Mouse (Mus musculus): ENCODE data around the gene Ptges. TPM values are rescaled to one million over a fixed set of nuclear protein-coding genes. Genes with fewer than 3 reads are reported as not detected.
"Not testable (repeated sequence)": the region's sequence is repeated elsewhere in the genome, so short reads cannot be mapped to it uniquely, and the experiment has no call there.

Ptges gene
- polyA plus RNA-seq, 1 experiment from 2014 or later, result 2.7 TPM

- Histone ChIP-seq H3K9ac (no peak overlapping the region), H3K4me1 (peaks cover 10% of the 10 kb centered on the region), H3K36me3 (replicated peaks) (no peaks in the 10 kb centered on the region), H3K27ac (no peak overlapping the region), H3K4me2 (no peak overlapping the region), H3K27me3 (no peaks in the 10 kb centered on the region), H3K9me3 (no peaks in the 10 kb centered on the region), H3K4me3 (replicated peaks) (no peak overlapping the region)
- WGBS, result 71% methylated on average over 9 of the region's 9 CpGs
- no peak for ATAC-seq (ENCODE audit: low FRiP score)
Observed at GRCm38 (mm10) chr2:30927151-30927781, 2.4 kb downstream of the Ptges start.

DNA sequence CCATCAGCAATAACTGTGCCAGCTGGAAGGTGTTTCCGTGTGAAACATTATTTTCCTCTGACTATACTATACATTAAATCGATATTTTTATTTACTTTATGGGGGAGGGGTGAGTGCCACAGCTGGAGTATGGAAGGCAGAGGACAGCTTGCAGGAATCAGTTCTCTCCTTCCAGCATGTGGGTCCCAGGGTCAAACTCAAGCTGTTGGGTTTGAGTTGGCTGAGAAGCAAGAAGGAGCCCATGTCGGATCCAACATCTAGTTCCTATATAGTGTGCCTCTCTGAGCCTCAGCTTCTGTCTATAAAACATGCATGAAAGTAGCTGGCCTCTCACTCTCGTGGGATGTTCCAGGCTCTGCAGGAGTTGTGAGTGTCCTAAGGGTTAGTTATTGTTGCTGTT is 3.3 kb downstream of the Ptges start:
- no peak overlapping the region for H3K9ac ChIP-seq
- no peaks in the 10 kb centered on the region for H3K36me3 ChIP-seq (replicated peaks)
- peaks cover 10% of the 10 kb centered on the region for H3K4me1 ChIP-seq
- ATAC-seq (ENCODE audit: low FRiP score), result no peak
- no peak overlapping the region for H3K27ac ChIP-seq
- no peaks in the 10 kb centered on the region for H3K9me3 ChIP-seq
- H3K27me3 ChIP-seq, result no peaks in the 10 kb centered on the region
- WGBS, result 83% methylated on average over 4 of the region's 4 CpGs
- H3K4me2 ChIP-seq, result no peak overlapping the region
- no peak overlapping the region for H3K4me3 ChIP-seq (replicated peaks)

DNA sequence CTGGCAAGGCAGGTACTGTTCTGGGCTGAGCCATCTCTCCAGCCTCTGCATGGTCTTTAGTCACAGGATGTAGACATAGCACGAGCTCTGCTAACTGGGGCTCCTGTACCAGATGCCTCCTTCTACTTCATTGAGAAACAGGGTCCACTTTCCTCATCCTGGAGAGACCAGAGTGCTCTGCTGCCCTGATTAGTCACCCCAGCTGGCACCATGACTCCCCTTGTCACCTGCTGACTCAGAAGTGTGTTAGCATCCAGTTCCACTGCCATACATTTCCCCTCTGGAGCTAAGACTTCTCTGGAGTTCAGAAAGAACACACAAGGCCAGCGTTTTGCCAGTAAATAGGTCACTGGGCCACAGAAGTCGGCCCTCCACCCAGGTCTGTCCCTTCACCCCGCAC is 4.5 kb downstream of the Ptges start:
- Histone ChIP-seq H3K36me3 (replicated peaks) (no peaks in the 10 kb centered on the region), H3K4me2 (no peak overlapping the region), H3K27me3 (no peaks in the 10 kb centered on the region), H3K4me3 (replicated peaks) (no peak overlapping the region), H3K27ac (no peak overlapping the region), H3K9me3 (no peaks in the 10 kb centered on the region), H3K4me1 (peaks cover 10% of the 10 kb centered on the region), H3K9ac (no peak overlapping the region)
- no peak for ATAC-seq (ENCODE audit: low FRiP score)
- WGBS, result 79% methylated on average over 4 of the region's 4 CpGs

- H3K4me2 ChIP-seq, result no peak overlapping the region
- no peak for ATAC-seq (ENCODE audit: low FRiP score)
- no peak overlapping the region for H3K27ac ChIP-seq
- WGBS, result 69% methylated on average over 3 of the region's 3 CpGs
- no peaks in the 10 kb centered on the region for H3K27me3 ChIP-seq
- H3K9me3 ChIP-seq, result no peaks in the 10 kb centered on the region
- H3K4me1 ChIP-seq, result no peaks in the 10 kb centered on the region
- H3K9ac ChIP-seq, result no peak overlapping the region
- H3K36me3 ChIP-seq (replicated peaks), result no peaks in the 10 kb centered on the region
- no peak overlapping the region for H3K4me3 ChIP-seq (replicated peaks)
Observed at GRCm38 (mm10) chr2:30923099-30923498, 6.6 kb downstream of the Ptges start.

GRCm38 (mm10) chr2:30920216-30920615 is 9.4 kb downstream of the Ptges start:
- 89% methylated on average over 7 of the region's 7 CpGs for WGBS
- H3K4me3 ChIP-seq (replicated peaks), result no peak overlapping the region

GRCm38 (mm10) chr2:30918780-30919329 is 10.8 kb downstream of the Ptges start:
- Histone ChIP-seq H3K9me3 (no peaks in the 10 kb centered on the region), H3K4me1 (0 out of 2 replicates have a peak, but pooled peaks cover 7% of the 10 kb centered on the region), H3K36me3 (replicated peaks) (no peaks in the 10 kb centered on the region), H3K4me2 (no peak overlapping the region), H3K4me3 (replicated peaks) (no peak overlapping the region), H3K27ac (no peak overlapping the region), H3K27me3 (no peaks in the 10 kb centered on the region), H3K9ac (no peak overlapping the region)
- WGBS, result 67% methylated on average over 8 of the region's 8 CpGs
- no peak for ATAC-seq (ENCODE audit: low FRiP score)

More at GRCm38 (mm10) chr2:30920216-30920615, 9.4 kb downstream of the Ptges start:
- no peak overlapping the region for H3K4me2 ChIP-seq
- H3K27ac ChIP-seq, result no peak overlapping the region
- H3K9ac ChIP-seq, result no peak overlapping the region
- H3K4me1 ChIP-seq, result 0 out of 2 replicates have a peak, but pooled peaks cover 2% of the 10 kb centered on the region
- ATAC-seq (ENCODE audit: low FRiP score), result no peak
- H3K9me3 ChIP-seq, result no peaks in the 10 kb centered on the region
- H3K27me3 ChIP-seq, result no peaks in the 10 kb centered on the region
- H3K36me3 ChIP-seq (replicated peaks), result no peaks in the 10 kb centered on the region

DNA sequence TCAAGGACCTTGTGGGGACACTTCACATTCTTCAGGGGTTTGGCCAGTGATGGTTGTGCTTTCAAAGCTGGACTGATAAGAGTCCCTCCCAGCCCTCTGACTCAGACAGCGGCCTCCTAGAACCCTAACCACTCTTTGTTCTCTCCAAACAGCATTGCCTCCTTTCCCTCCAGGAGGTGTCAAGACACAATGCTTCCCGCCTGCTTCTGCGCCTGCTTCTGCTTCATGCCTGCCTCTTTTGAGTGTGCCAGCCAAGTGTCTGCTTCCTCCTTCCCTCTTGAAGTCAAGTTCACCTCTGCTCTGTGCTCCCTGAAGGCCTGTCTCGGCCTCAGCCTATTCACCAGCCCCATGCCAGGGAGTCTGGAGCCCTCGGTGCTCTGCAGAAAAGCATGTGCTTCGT is 11.5 kb downstream of the Ptges start:
- no peak overlapping the region for H3K9ac ChIP-seq
- no peak overlapping the region for H3K4me2 ChIP-seq
- H3K4me3 ChIP-seq (replicated peaks), result no peak overlapping the region
- no peaks in the 10 kb centered on the region for H3K9me3 ChIP-seq
- no peak for ATAC-seq (ENCODE audit: low FRiP score)
- WGBS, result 56% methylated on average over 6 of the region's 6 CpGs
- H3K4me1 ChIP-seq, result 0 out of 2 replicates have a peak, but pooled peaks cover 7% of the 10 kb centered on the region
- H3K27me3 ChIP-seq, result no peaks in the 10 kb centered on the region
- no peaks in the 10 kb centered on the region for H3K36me3 ChIP-seq (replicated peaks)
- H3K27ac ChIP-seq, result no peak overlapping the region

DNA sequence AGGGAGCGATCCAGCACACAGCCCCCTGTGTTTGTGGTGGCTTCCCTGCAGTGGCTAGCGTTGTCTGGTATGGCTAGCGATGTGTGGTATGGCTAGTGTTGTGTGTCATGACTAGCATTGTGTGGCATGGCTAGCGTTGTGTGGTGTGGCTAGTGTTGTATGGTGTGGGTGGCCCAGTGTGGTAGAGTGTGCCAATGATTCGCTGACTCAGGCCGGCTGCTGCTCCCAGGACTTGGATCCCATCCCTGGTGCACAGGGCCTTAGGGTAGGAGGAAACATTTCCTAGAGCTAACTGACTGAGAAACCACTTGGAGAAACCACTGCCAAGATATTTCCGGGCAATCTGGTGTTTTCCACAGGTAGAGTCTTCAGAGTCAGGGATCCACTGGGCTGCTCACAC is 12.0 kb downstream of the Ptges start:
- Histone ChIP-seq H3K4me2 (no peak overlapping the region), H3K4me3 (replicated peaks) (no peak overlapping the region), H3K27me3 (0 out of 2 replicates have a peak, but pooled peaks cover under 1% of the 10 kb centered on the region), H3K9me3 (no peaks in the 10 kb centered on the region), H3K27ac (no peak overlapping the region), H3K9ac (no peak overlapping the region), H3K4me1 (0 out of 2 replicates have a peak, but pooled peaks cover 7% of the 10 kb centered on the region), H3K36me3 (replicated peaks) (no peaks in the 10 kb centered on the region)
- 91% methylated on average over 7 of the region's 7 CpGs for WGBS
- ATAC-seq (ENCODE audit: low FRiP score), result no peak

DNA sequence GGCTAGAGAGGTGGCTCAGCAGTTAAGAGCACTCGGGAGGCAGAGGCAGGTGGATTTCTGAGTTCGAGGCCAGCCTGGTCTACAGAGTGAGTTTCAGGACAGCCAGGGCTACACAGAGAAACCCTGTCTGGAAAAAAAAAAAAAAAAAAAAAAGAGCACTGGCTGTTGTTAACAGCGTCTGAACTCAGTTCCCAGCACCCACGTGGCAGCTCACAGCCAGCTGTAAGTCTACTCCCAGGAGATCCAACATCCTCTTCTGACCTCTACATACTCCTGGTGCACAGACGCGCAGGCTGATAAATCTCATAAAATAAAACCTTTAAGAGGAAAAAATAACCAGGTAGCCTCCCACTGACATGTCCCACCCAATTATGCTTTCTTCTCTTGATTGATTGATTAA is 13.7 kb downstream of the Ptges start:
- not testable (repeated sequence) for H3K27ac ChIP-seq; H3K36me3 ChIP-seq (replicated peaks); H3K4me3 ChIP-seq (replicated peaks); H3K9ac ChIP-seq; H3K4me1 ChIP-seq; ATAC-seq (ENCODE audit: low FRiP score); H3K4me2 ChIP-seq; H3K27me3 ChIP-seq; H3K9me3 ChIP-seq
- WGBS, result 88% methylated on average over 6 of the region's 6 CpGs

DNA sequence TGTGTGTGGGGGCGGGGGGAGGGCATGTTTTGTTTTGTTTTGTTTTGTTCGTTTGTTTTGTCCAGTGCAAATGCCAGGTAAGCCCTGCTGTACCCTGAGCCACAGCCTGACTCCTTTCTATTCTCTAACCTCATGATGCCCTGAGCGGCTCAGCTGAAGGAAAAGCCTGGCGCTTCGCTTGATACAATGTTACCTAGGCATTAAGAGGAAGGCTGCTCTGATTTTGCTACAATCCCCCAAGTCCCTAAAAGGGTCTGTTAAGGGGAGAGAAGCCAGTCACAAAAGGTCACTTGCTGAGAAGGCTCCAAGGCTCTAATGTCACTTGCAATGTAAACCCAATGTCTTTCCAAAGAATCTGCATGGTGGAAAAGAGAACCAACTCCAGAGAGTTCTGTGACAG is 14.3 kb downstream of the Ptges start:
- Histone ChIP-seq H3K4me2 (no peak overlapping the region), H3K4me3 (replicated peaks) (no peak overlapping the region), H3K4me1 (0 out of 2 replicates have a peak, but pooled peaks cover 7% of the 10 kb centered on the region), H3K9me3 (no peaks in the 10 kb centered on the region), H3K36me3 (replicated peaks) (no peaks in the 10 kb centered on the region), H3K27ac (no peak overlapping the region), H3K9ac (no peak overlapping the region), H3K27me3 (0 out of 2 replicates have a peak, but pooled peaks cover 4% of the 10 kb centered on the region)
- no peak for ATAC-seq (ENCODE audit: low FRiP score)
- WGBS, result 75% methylated on average over 5 of the region's 5 CpGs

DNA sequence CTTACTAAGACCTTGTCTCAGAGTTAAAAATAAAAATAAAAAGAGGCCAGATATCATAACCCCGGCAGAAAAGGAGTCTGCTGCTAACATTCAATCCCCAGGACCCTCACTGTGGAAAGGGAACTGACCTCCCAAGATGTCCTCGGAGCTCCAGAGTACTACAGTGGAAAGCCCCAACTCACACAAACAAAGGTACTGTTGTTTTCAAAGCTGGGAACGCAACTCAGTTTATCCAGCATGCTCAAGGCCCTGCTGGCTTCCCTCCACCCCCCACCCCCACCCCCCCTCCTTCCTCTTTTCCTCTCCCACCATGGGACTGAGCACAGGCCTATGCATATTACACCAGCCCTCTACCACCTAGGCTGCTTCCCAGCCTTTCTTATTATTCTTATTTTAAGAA is 14.8 kb downstream of the Ptges start:
- H3K4me2 ChIP-seq, result no peak overlapping the region
- 0 out of 2 replicates have a peak, but pooled peaks cover 7% of the 10 kb centered on the region for H3K4me1 ChIP-seq
- H3K27me3 ChIP-seq, result 0 out of 2 replicates have a peak, but pooled peaks cover 4% of the 10 kb centered on the region
- no peak for ATAC-seq (ENCODE audit: low FRiP score)
- no peak overlapping the region for H3K9ac ChIP-seq
- 40% methylated on average over 3 of the region's 3 CpGs for WGBS
- H3K4me3 ChIP-seq (replicated peaks), result no peak overlapping the region
- H3K9me3 ChIP-seq, result no peaks in the 10 kb centered on the region
- H3K36me3 ChIP-seq (replicated peaks), result no peaks in the 10 kb centered on the region
- H3K27ac ChIP-seq, result no peak overlapping the region

DNA sequence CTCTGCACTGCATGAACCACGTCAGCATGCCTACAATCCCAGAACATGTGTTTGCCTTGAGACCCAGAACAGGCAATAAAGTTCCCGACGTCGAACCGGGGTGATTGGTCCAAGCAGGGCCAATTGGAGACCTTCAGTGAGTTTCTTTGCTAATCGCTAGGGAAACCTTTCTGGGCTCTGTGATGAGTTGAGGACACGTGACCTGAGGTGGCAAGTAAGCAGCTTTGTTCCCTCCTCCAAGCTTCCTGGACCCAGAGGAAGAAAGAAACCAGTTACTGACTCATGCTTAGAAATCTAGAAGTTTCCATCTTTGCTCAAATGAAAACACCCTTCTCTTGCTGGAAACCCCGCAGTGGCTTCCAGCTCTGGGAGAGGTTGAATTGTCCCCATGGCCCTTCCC is 16.6 kb downstream of the Ptges start:
- Histone ChIP-seq H3K4me2 (no peak overlapping the region), H3K4me1 (0 out of 2 replicates have a peak, but pooled peaks cover 7% of the 10 kb centered on the region), H3K27me3 (0 out of 2 replicates have a peak, but pooled peaks cover 4% of the 10 kb centered on the region), H3K27ac (no peak overlapping the region), H3K36me3 (replicated peaks) (no peaks in the 10 kb centered on the region), H3K9me3 (no peaks in the 10 kb centered on the region), H3K9ac (no peak overlapping the region), H3K4me3 (replicated peaks) (no peak overlapping the region)
- 88% methylated on average over 8 of the region's 8 CpGs for WGBS
- ATAC-seq (ENCODE audit: low FRiP score), result no peak

DNA sequence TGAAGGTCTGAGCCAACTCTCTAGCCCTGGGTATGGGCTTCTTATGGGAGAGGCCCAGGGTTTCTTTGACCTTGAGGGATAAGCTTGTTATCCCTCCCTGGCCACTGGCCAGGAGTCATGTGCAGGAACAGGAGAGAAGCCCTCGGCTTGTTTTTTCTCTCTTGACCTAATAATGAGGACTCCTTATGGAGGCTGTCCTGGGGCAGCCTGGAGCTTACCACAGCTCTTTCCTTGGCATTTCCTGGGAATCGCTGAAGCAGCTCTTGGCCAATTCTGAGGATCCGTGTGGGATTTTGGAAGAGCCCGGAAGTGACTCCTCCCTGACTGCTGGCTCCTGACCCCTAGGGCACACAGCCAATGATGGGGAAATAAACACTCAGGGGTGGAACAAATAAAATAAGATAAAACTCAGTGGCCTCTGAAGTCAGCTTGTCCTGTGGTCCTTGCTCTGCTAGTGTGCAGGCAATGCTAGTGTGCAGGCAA is 17.3 kb downstream of the Ptges start:
- Histone ChIP-seq H3K27me3 (0 out of 2 replicates have a peak, but pooled peaks cover 4% of the 10 kb centered on the region), H3K9ac (no peak overlapping the region), H3K4me2 (no peak overlapping the region), H3K36me3 (replicated peaks) (no peaks in the 10 kb centered on the region), H3K9me3 (no peaks in the 10 kb centered on the region), H3K27ac (no peak overlapping the region), H3K4me3 (replicated peaks) (no peak overlapping the region), H3K4me1 (0 out of 2 replicates have a peak, but pooled peaks cover 7% of the 10 kb centered on the region)
- 74% methylated on average over 4 of the region's 4 CpGs for WGBS
- ATAC-seq (ENCODE audit: low FRiP score), result no peak

Data from forebrain, embryonic 12.5 days (tissue).